Mouse (Mus musculus): ENCODE data around the gene Prm1.
"Not testable (repeated sequence)": the region's sequence is repeated elsewhere in the genome, so short reads cannot be mapped to it uniquely, and the experiment has no call there.

Gene Prm1

GRCm38 (mm10) chr16:10821387-10821786 lies 15.7 kb upstream of the Prm1 start:
- no peak for DNase-seq

GRCm38 (mm10) chr16:10819966-10820365 lies 14.3 kb upstream of the Prm1 start:
- no peak for DNase-seq

GRCm38 (mm10) chr16:10818579-10819135 lies 13.0 kb upstream of the Prm1 start:
- no peak for DNase-seq

- no peak for DNase-seq
Measured at GRCm38 (mm10) chr16:10814864-10815263, 9.2 kb upstream of the Prm1 start.

- no peak for DNase-seq
Measured at GRCm38 (mm10) chr16:10813726-10814125, 8.1 kb upstream of the Prm1 start.

GRCm38 (mm10) chr16:10812865-10813371 lies 7.3 kb upstream of the Prm1 start, which contains the start of gene Gm11172:
Gm11172 (plus strand) TSS chr16:10812915.
- no peak for DNase-seq

- no peak for DNase-seq
Measured at GRCm38 (mm10) chr16:10810376-10810775, 4.7 kb upstream of the Prm1 start.

- DNase-seq = not testable (repeated sequence)
Measured at GRCm38 (mm10) chr16:10802420-10802819, 3.2 kb downstream of the Prm1 start.

GRCm38 (mm10) chr16:10796034-10796433 lies 9.6 kb downstream of the Prm1 start, which contains the start of gene Prm2:
Prm2 (minus strand) TSS chr16:10796134.
- no peak for DNase-seq

- no peak for DNase-seq
Measured at GRCm38 (mm10) chr16:10790702-10791101, 14.9 kb downstream of the Prm1 start, which contains the start of gene Prm3. Prm3 (minus strand) TSS chr16:10790914.

GRCm38 (mm10) chr16:10788866-10789265 lies 16.8 kb downstream of the Prm1 start:
- no peak for DNase-seq

- DNase-seq = no peak
Measured at GRCm38 (mm10) chr16:10788271-10788670, 17.4 kb downstream of the Prm1 start, which contains the start of gene Tnp2. Tnp2 (minus strand) TSS chr16:10788660.

GRCm38 (mm10) chr16:10787548-10788058 lies 18.0 kb downstream of the Prm1 start:
- DNase-seq = no peak

GRCm38 (mm10) chr16:10786782-10787547 lies 18.7 kb downstream of the Prm1 start:
- DNase-seq = peak; percentile 26

- peak; percentile 90 for DNase-seq
Measured at GRCm38 (mm10) chr16:10786288-10786687, 19.4 kb downstream of the Prm1 start.

- DNase-seq = peak; percentile 74
Measured at GRCm38 (mm10) chr16:10785371-10786231, 20.0 kb downstream of the Prm1 start, which contains the start of gene Socs1. Socs1 (minus strand) TSS chr16:10785536.

GRCm38 (mm10) chr16:10784793-10785370 lies 20.8 kb downstream of the Prm1 start:
- DNase-seq = peak; percentile 87

GRCm38 (mm10) chr16:10783883-10784792 lies 21.5 kb downstream of the Prm1 start:
- DNase-seq = peak; percentile 32

- DNase-seq = no peak
Measured at GRCm38 (mm10) chr16:10783451-10783850, 22.2 kb downstream of the Prm1 start.

- DNase-seq = peak; percentile 22
Measured at GRCm38 (mm10) chr16:10783152-10783434, 22.5 kb downstream of the Prm1 start.

- no peak for DNase-seq
Measured at GRCm38 (mm10) chr16:10782377-10783151, 23.1 kb downstream of the Prm1 start.

Data from cerebellum, adult 9-10 months (tissue).